Mouse (Mus musculus): ENCODE results near the gene Sstr3. TPM values are rescaled to one million over a fixed set of nuclear protein-coding genes. Genes with fewer than 3 reads are reported as not detected.

Gene Sstr3
- polyA plus RNA-seq, 1 experiment from 2014 or later: 0.12 TPM

- Histone ChIP-seq H3K27ac (ENCODE audit: low read length) (no peak overlapping the region), H3K9me3 (ENCODE audit: control insufficient read depth, low read depth, low read length) (no peaks in the 10 kb centered on the region), H3K27me3 (ENCODE audit: control insufficient read depth, insufficient read depth, low read length) (no peaks in the 10 kb centered on the region), H3K4me1 (ENCODE audit: control insufficient read depth, insufficient read depth, low read length) (no peaks in the 10 kb centered on the region), H3K9ac (replicated peaks; ENCODE audit: low read depth, low read length) (no peak overlapping the region), H3K36me3 (ENCODE audit: control insufficient read depth, insufficient read depth, low read length) (no peaks in the 10 kb centered on the region), H3K4me3 (ENCODE audit: low read depth, low read length) (no peak overlapping the region), H3K4me2 (replicated peaks; ENCODE audit: low read depth, low read length) (no peak overlapping the region)
- peak; percentile 74 for ATAC-seq (ENCODE audit: insufficient number of reproducible peaks, insufficient read depth, low FRiP score, low read depth)
- WGBS: 53% methylated on average over 18 of the region's 18 CpGs
These were observed 42.8 kb upstream of the Sstr3 start for GRCm38 (mm10) chr15:78587050-78587994.

DNA sequence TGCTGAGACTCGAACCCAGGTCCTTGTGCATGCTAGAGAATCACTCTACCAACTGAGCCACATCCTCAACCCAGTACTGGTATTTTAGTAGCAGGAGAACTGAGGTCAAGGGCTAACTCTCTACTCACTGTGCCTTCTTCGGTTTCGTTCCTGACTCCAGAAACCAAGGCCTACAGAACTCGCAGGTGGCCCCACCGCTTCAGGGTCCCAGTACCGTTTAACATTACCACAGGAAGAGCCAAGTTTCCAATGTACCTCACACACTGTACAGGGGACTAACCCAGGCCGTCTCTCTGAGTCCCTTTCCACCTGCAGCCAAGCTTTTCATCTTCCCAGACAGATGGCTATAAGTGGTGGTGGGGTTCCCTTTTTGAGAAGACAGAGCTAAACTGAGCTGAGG lies 40.9 kb upstream of the Sstr3 start:
- 87% methylated on average over 7 of the region's 7 CpGs for WGBS

DNA sequence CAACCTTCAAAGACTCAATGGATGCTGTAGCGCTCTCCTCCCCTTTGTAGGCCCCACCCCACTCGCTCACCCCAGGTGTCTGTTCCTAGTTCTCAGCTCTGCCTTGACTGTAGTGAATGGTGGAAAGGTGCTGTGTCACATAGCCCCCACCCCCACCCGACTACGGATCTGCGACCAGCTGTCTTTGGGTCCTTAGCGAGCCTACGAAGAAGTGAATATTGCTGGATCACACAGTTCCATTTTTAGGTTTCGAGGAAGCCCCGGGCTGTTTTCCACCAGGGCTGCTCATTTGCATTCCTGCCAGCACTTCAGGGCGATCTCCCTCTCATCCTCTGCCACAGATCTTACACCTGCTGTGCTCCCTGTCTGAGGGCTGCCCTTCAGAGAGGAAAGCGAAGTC lies 38.9 kb upstream of the Sstr3 start:
- H3K4me3 ChIP-seq (ENCODE audit: low read depth, low read length): no peak overlapping the region
- H3K36me3 ChIP-seq (ENCODE audit: control insufficient read depth, insufficient read depth, low read length): no peaks in the 10 kb centered on the region
- WGBS: 24% methylated on average over 11 of the region's 11 CpGs
- no peak overlapping the region for H3K27ac ChIP-seq (ENCODE audit: low read length)
- no peaks in the 10 kb centered on the region for H3K9me3 ChIP-seq (ENCODE audit: control insufficient read depth, low read depth, low read length)
- H3K4me1 ChIP-seq (ENCODE audit: control insufficient read depth, insufficient read depth, low read length): peaks cover 12% of the 10 kb centered on the region; the same call in 1 of the 2 replicates
- no peak overlapping the region for H3K9ac ChIP-seq (replicated peaks; ENCODE audit: low read depth, low read length)
- no peak overlapping the region for H3K4me2 ChIP-seq (replicated peaks; ENCODE audit: low read depth, low read length)
- ATAC-seq (ENCODE audit: insufficient number of reproducible peaks, insufficient read depth, low FRiP score, low read depth): no peak
- no peaks in the 10 kb centered on the region for H3K27me3 ChIP-seq (ENCODE audit: control insufficient read depth, insufficient read depth, low read length)

More for the DNA sequence above, 40.9 kb upstream of the Sstr3 start:
- no peaks in the 10 kb centered on the region for H3K9me3 ChIP-seq (ENCODE audit: control insufficient read depth, low read depth, low read length)
- no peak for ATAC-seq (ENCODE audit: insufficient number of reproducible peaks, insufficient read depth, low FRiP score, low read depth)
- peaks cover 6% of the 10 kb centered on the region; the same call in 1 of the 2 replicates for H3K4me1 ChIP-seq (ENCODE audit: control insufficient read depth, insufficient read depth, low read length)
- no peak overlapping the region for H3K4me2 ChIP-seq (replicated peaks; ENCODE audit: low read depth, low read length)
- no peaks in the 10 kb centered on the region for H3K27me3 ChIP-seq (ENCODE audit: control insufficient read depth, insufficient read depth, low read length)
- no peaks in the 10 kb centered on the region for H3K36me3 ChIP-seq (ENCODE audit: control insufficient read depth, insufficient read depth, low read length)
- no peak overlapping the region for H3K9ac ChIP-seq (replicated peaks; ENCODE audit: low read depth, low read length)
- H3K27ac ChIP-seq (ENCODE audit: low read length): no peak overlapping the region
- no peak overlapping the region for H3K4me3 ChIP-seq (ENCODE audit: low read depth, low read length)

DNA sequence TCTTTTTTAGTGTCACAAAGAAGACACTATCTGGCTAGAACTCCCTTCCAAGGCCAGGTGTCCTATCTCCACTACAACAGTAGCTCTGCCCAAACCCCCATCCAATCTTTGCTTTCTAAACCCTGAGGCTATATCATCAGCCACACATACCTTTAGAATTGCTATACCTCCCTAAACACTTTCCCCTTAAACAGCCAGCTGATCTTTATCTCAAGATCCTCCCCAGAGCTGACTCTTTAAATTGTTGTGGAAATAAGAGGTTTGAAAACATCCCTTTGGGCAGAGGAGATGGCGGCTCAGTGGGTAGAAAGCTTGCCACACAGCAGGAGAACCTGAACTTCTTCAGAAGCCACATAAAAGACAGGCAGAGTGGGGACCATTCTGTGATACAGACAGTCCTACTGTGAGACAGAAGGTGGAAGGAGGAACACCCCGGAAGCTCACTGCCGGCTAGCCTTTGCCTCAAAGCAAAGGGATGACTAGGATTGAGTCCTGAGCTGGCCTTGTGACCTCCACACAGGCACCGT lies 31.9 kb upstream of the Sstr3 start:
- H3K9me3 ChIP-seq (ENCODE audit: control insufficient read depth, low read depth, low read length): no peaks in the 10 kb centered on the region
- whole genome bisulfite sequencing: 54% methylated on average over 4 of the region's 4 CpGs
- no peaks in the 10 kb centered on the region for H3K36me3 ChIP-seq (ENCODE audit: control insufficient read depth, insufficient read depth, low read length)
- no peak for ATAC-seq (ENCODE audit: insufficient number of reproducible peaks, insufficient read depth, low FRiP score, low read depth)
- no peaks in the 10 kb centered on the region for H3K27me3 ChIP-seq (ENCODE audit: control insufficient read depth, insufficient read depth, low read length)
- peaks cover 12% of the 10 kb centered on the region; the same call in 1 of the 2 replicates for H3K4me1 ChIP-seq (ENCODE audit: control insufficient read depth, insufficient read depth, low read length)
- H3K9ac ChIP-seq (replicated peaks; ENCODE audit: low read depth, low read length): no peak overlapping the region
- no peak overlapping the region for H3K27ac ChIP-seq (ENCODE audit: low read length)
- no peak overlapping the region for H3K4me3 ChIP-seq (ENCODE audit: low read depth, low read length)
- no peak overlapping the region for H3K4me2 ChIP-seq (replicated peaks; ENCODE audit: low read depth, low read length)

DNA sequence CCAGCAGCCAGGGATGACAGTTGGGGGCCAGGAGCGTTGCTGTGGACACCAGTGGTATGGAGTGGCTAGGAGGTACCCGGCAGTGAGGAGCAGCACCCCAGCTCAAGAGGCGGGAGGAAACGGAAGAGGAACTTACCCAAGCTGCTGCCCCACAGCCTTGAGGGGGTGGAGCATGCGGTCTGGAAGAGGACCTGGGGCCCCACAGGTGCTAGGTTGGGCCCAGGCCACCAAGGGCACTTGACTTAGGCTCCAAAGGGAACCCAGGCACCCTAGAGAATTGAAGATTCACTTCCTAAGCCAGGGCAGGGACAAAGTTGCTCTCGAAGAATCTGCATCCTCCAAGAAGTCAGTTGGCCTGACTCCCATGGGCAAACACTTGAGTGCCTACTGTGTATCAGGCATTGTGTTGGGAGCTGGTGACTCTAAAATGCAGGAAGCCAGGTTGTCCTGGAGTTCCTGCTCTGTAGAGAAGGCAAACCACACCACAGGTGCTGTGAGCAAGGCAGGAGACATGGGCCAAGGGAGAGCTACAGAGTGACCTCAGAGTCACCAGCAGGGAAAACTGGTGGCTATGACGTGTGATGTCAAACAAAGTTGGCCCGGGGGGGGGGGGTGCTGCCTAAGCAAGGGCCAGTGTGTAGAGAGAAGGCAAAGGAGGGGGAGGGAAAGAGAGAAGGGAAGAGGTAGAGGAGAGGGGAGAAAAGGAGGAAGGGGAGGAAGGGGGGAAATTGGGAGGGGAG lies 28.3 kb upstream of the Sstr3 start, which contains the start of gene Rac2:
TSS of gene Rac2 (minus strand) at position 126 of the 740 bp plus-strand sequence.
- no peak within 1 kb of the TSS for H3K9ac ChIP-seq (replicated peaks; ENCODE audit: low read depth, low read length)
- H3K36me3 ChIP-seq (ENCODE audit: control insufficient read depth, insufficient read depth, low read length): no peaks in the 10 kb centered on the region
- ATAC-seq (ENCODE audit: insufficient number of reproducible peaks, insufficient read depth, low FRiP score, low read depth): 0 out of 2 replicates have a peak, but pooled peaks have one; percentile 46
- WGBS: 74% methylated on average over 8 of the region's 8 CpGs
- H3K4me1 ChIP-seq (ENCODE audit: control insufficient read depth, insufficient read depth, low read length): no peaks in the 10 kb centered on the region
- H3K9me3 ChIP-seq (ENCODE audit: control insufficient read depth, low read depth, low read length): no peaks in the 10 kb centered on the region
- H3K27ac ChIP-seq (ENCODE audit: low read length): no peak within 1 kb of the TSS
- no peak within 1 kb of the TSS for H3K4me3 ChIP-seq (ENCODE audit: low read depth, low read length)
- H3K27me3 ChIP-seq (ENCODE audit: control insufficient read depth, insufficient read depth, low read length): 0 out of 2 replicates have a peak, but pooled peaks cover 2% of the 10 kb centered on the region
- no peak within 1 kb of the TSS for H3K4me2 ChIP-seq (replicated peaks; ENCODE audit: low read depth, low read length)

- no peak overlapping the region for H3K4me3 ChIP-seq (ENCODE audit: low read depth, low read length)
- WGBS: 85% methylated on average over 5 of the region's 5 CpGs
- 0 out of 2 replicates have a peak, but pooled peaks cover 2% of the 10 kb centered on the region for H3K27me3 ChIP-seq (ENCODE audit: control insufficient read depth, insufficient read depth, low read length)
- no peaks in the 10 kb centered on the region for H3K36me3 ChIP-seq (ENCODE audit: control insufficient read depth, insufficient read depth, low read length)
- no peaks in the 10 kb centered on the region for H3K4me1 ChIP-seq (ENCODE audit: control insufficient read depth, insufficient read depth, low read length)
- H3K9me3 ChIP-seq (ENCODE audit: control insufficient read depth, low read depth, low read length): no peaks in the 10 kb centered on the region
- H3K9ac ChIP-seq (replicated peaks; ENCODE audit: low read depth, low read length): no peak overlapping the region
- H3K4me2 ChIP-seq (replicated peaks; ENCODE audit: low read depth, low read length): no peak overlapping the region
- no peak overlapping the region for H3K27ac ChIP-seq (ENCODE audit: low read length)
- no peak for ATAC-seq (ENCODE audit: insufficient number of reproducible peaks, insufficient read depth, low FRiP score, low read depth)
These were observed 27.8 kb upstream of the Sstr3 start for GRCm38 (mm10) chr15:78572270-78572600.

- no peak overlapping the region for H3K9ac ChIP-seq (replicated peaks; ENCODE audit: low read depth, low read length)
- H3K27me3 ChIP-seq (ENCODE audit: control insufficient read depth, insufficient read depth, low read length): 0 out of 2 replicates have a peak, but pooled peaks cover 2% of the 10 kb centered on the region
- 50% methylated on average over 16 of the region's 16 CpGs for whole genome bisulfite sequencing
- H3K4me3 ChIP-seq (ENCODE audit: low read depth, low read length): no peak overlapping the region
- H3K9me3 ChIP-seq (ENCODE audit: control insufficient read depth, low read depth, low read length): no peaks in the 10 kb centered on the region
- no peak overlapping the region for H3K4me2 ChIP-seq (replicated peaks; ENCODE audit: low read depth, low read length)
- no peaks in the 10 kb centered on the region for H3K4me1 ChIP-seq (ENCODE audit: control insufficient read depth, insufficient read depth, low read length)
- no peak overlapping the region for H3K27ac ChIP-seq (ENCODE audit: low read length)
- no peaks in the 10 kb centered on the region for H3K36me3 ChIP-seq (ENCODE audit: control insufficient read depth, insufficient read depth, low read length)
- ATAC-seq (ENCODE audit: insufficient number of reproducible peaks, insufficient read depth, low FRiP score, low read depth): peak; percentile 53; the same call in 1 of the 2 replicates
These were observed 27.2 kb upstream of the Sstr3 start for GRCm38 (mm10) chr15:78571554-78572269.

- ATAC-seq (ENCODE audit: insufficient number of reproducible peaks, insufficient read depth, low FRiP score, low read depth): no peak
- no peaks in the 10 kb centered on the region for H3K4me1 ChIP-seq (ENCODE audit: control insufficient read depth, insufficient read depth, low read length)
- 88% methylated on average over 5 of the region's 5 CpGs for WGBS
These were observed 25.7 kb upstream of the Sstr3 start for GRCm38 (mm10) chr15:78570170-78570569.

More at GRCm38 (mm10) chr15:78570170-78570569, 25.7 kb upstream of the Sstr3 start:
- Histone ChIP-seq H3K36me3 (ENCODE audit: control insufficient read depth, insufficient read depth, low read length) (no peaks in the 10 kb centered on the region), H3K9ac (replicated peaks; ENCODE audit: low read depth, low read length) (no peak overlapping the region), H3K4me3 (ENCODE audit: low read depth, low read length) (no peak overlapping the region), H3K4me2 (replicated peaks; ENCODE audit: low read depth, low read length) (no peak overlapping the region), H3K27ac (ENCODE audit: low read length) (no peak overlapping the region), H3K9me3 (ENCODE audit: control insufficient read depth, low read depth, low read length) (no peaks in the 10 kb centered on the region), H3K27me3 (ENCODE audit: control insufficient read depth, insufficient read depth, low read length) (0 out of 2 replicates have a peak, but pooled peaks cover 2% of the 10 kb centered on the region)

All from stomach, embryonic 14.5 days (tissue).